Mouse (Mus musculus) monocyte, adult 2 months (primary cell): Measurements from ENCODE around the gene Ndc80.
"Not testable (repeated sequence)": the region's sequence is repeated elsewhere in the genome, so short reads cannot be mapped to it uniquely, and the experiment has no call there.

Source experiments
- DNase-seq, 2 experiments: peaks; one replicate each; pipeline ENCODE4 v3.0.0; 2022; ENCODE audit warnings: low spot score in 2 of 2, low read depth in 1 of 2

Gene Ndc80

DNA sequence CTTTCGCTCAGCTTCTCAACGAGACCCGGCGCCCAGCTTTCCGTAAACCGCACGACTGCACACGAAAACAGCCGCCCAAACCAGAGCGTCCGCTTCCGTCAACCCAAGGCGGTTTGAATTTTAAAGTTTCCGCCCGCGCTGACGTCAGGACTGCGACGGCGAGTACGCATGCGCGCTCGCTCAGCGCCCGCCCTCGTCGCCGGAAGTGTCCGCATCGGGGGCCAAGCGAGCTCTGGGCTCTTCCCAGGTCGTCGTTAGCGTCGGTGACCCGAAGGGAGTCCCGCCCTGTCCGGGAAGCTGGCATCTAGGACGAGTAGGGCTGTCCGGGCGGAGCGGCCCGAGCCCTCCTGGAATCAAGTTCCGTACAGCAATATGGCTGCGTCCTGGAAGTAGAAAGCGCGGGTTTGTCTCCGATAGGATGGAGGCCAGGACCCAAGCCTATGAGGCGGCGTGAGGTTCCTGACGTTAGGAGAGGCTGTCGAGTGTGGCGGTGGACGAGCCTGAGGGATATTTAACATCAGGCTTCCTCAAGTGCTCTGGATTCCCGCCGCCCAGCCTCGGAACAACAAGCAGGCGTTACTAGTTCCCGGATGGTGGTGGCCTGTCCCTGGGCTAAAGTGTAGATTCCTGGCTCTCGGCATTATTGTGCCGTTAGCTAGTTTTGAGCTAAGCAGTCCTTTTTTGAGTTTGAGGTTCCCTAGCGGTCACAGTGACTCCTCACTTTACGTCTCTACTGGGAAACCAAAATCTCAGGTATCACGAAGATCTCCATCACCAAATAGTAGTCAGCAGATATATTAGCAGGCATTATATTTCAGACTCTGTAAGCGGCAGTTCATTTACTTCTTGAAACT, at the start of gene Ndc80:
Gene Ndc80 (minus strand): TSS at position 147 of the 854 bp plus-strand sequence.
- peak; percentile 84 to 91 for DNase-seq

DNA sequence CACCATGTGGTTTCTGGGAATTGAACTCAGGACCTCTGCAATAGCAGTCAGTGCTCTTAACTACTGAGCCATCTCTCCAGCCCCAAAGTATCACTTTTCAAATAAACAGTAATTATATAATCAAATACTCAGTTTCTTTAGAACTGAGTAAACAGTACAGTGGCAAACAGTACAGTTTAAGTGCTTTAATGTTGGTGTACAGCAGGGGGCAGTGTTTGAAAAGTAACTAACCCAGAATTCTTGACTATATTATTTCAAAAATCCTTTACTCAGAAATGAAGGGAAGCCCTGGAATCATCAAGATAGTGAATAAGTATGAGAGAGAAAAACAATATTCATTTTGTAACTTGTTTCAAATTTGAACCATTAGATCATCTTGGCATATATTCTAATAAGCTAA, 35.0 kb upstream of the Ndc80 start:
- no peak for DNase-seq

DNA sequence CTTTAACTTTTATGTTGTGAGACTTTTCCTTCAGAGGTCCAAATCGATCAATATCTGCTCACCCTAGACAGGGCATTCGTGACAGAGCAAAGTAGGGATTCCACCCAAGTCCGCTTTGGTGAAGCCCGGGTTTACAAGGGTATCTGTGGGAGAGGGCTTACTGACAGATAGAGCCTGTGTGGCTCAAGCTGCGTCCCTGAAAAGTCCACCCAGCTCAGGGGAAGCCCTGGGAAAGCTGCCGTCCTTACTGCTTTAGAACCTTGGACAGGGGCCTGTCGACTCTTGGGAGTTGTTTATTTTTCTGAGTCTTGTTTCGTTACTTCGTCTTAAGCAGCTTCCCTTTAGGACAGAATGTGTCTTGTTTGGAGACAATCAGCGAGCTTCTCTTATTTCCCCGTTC, 26.2 kb upstream of the Ndc80 start:
- DNase-seq = no peak

DNA sequence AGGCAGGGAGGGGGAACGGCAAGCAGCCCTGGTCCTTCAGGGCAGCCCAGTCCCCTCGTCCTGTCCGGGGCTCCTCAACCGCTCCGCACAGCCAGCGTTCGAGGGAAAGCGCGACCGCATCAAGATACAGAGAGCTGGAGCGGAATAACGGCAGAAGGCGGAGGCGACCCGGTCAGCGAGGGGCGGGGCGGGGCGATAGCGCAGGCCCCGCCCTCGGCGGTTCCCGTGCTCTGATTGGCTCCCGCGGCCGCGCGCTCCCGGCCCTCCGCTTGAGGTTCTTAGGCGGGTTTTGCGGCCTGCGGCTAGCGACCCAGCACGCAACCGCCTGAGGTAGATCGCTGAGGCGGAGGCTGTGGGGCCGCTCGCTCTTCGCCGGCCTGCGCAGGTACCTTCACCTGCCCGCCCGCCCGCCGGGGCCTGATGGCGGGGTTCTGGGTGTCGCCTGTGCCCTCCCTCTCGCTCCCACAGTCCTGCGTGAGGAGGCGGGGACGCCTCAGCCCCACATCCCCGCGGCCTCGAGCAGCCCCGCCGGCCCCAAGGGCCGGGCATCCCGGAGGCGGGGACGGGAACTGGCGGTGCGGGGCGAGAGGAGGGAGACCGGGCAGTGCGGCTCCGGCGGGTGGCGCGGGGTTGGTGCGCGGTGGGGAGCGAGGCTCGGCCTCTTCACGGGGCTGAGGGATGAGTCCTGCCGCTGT, 25.2 kb upstream of the Ndc80 start, which contains the start of gene Spdya:
Gene Spdya (plus strand): TSS at position 305 of the 695 bp plus-strand sequence.
- peak in 1 of 2 experiments; percentile 43 for DNase-seq

DNA sequence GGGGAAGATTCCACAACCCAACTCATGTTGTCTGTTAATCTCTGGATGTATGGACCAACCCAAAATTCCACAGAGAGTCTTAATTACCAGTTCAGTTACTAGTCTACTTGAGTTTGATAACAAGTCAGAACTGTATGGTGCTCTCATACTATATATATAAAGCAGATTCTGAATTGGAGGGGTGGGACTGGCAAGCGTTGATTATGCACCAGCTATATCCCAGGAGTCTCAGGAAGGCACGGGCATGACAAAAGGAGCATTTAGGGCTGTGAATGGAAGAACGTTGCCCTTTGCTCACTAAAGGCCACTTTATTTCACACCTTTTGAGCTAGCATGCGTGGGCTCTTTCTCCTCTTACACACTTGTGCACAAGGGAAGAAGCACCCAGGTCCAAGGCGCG, 24.7 kb upstream of the Ndc80 start:
- DNase-seq = no peak

DNA sequence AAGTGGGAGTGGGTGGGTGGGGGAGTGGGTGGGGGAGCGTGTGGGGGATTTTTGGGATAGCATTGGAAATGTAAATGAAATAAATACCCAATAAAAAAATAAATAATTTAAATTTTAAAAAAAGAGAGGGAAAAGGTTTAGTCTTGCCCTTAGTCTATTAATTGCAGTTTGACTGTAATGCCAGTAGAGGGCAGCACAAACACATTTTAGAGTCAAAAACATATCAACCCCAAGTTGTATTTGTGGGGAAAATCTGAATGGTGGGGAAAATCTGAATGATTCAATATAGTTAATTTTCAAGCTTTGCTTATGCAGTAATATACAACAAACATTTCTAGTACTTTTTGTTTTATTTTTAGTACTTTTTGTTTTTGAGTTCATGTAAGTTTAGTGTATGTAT, 21.9 kb upstream of the Ndc80 start:
- no peak for DNase-seq

DNA sequence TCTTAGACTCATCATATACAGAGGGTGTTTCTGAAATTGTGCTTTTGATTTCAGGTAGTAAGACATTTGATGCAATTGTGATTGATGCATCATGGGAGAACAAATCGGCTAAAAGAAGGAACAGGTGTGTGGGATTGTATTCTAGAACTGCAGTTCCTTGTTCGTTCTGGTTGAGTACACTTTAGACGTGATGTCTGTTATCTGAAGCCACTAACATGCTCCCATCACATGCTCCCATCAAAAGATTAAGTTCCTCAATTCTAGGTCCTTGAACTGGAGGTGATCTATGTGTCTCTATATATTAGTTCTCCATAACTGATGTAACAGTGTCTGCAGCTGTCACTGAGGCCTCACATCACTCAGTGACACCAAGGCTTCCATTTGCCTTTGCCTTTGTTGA, 10.5 kb upstream of the Ndc80 start:
- no peak for DNase-seq

DNA sequence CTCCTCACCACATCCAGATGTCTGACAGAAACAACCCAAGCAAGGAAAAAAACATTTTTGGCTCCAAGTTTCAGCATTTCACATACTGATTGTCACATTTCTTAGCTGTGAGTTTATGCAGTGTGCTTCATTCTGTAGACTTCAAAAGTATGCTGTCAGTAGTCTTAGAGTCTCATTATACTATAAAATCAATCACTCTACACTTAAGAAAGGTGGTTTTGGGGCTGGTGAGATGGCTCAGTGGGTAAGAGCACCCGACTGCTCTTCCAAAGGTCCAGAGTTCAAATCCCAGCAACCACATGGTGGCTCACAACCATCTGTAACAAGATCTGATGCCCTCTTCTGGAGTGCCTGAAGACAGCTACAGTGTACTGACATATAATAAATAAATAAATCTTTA, 8.9 kb upstream of the Ndc80 start:
- DNase-seq = not testable (repeated sequence)

DNA sequence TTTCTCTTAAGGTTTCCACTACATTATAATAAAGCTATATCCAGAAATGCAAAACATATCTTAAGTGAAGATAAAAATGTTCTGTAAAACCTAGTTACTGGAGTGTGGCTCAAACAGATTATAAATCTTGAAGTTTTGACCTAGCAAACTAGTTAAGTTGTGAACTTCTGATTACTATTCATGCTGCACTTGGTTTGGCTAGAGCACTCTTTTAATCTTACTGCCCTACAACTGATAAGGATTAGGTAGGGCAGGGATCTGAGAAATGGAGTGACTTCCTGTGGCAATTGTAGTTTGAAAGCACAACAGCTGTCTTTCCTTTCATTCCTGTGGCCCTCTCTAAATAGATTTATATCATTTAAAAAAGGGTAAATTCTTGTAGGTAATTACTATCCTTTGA, 1.4 kb upstream of the Ndc80 start:
- DNase-seq = no peak

DNA sequence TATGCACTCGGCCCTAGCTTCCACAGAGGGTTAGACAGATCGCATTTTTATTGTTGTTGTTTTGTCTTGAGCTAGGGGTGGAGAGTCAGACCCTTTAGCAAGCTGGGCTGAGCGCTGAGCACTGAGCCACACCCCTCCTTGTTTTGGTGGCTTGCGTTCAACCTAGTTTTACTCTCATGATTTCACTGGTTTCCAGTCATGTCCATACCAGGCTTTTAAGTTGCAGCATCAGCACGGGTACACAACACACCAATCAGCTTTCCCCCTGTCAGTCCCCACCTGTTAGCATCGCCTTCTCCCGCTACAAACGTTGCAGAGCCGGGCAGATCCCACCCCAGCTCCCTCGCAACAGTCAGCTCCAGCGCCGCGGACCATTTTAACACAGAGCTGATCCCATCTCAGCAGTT, 352 bp downstream of the Ndc80 start:
- no peak for DNase-seq

DNA sequence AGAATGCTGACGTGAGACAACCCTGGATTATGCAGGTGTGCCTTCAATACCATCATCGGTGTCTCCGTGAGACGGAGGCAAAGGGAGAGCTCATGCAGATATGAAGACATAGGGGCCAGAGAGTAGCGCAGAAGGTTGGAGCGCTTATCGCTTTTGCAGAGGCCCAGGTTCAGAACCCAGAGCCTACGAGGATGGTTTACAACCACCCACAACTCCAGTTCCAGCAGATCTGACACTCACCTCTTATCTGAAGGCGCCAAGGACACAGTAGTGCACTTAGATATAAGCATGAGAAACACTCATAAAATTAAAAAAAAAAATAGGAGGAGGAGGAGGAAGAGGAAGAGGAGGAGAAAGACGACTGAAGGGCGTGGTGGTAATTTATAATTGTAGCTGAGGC, 16.4 kb downstream of the Ndc80 start:
- no peak for DNase-seq

DNA sequence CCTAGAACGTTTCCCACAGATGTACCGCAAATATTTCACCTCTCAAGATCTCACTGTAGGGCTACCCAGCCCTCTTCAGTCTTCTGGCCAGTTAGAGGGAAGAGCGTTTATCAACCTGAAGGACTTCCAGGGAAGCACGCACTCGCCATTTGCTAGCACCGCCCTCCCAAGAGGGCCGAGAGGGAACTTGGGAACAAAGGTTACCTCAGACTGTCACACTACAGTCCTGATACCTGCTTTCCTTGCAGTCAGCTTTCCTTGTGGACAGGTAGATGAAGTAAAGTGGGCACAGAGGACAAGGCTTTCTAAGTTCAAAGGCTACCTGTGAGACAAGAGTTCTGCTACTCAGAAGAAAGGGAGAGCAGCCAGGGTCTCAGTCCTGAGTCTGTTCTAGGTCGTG, 19.8 kb downstream of the Ndc80 start:
- no peak for DNase-seq

DNA sequence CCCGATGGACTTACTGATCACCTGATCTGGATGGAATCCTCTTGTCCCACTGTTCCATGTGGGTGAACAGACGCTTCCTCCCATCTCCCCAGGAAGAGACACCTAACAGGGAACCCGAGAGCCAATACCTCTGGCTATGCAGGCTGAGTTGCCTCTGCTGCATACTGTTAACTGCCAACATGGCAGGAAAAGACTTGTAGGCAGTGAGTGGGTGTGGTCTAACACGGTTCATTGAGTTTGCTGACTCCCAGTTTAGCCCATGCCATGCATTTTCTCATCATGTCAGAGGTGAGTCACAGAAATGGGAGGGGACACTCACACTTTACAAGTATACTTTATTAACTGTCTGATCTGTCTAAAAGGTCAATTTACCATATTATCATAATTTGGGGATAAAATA, 30.9 kb downstream of the Ndc80 start:
- no peak for DNase-seq

DNA sequence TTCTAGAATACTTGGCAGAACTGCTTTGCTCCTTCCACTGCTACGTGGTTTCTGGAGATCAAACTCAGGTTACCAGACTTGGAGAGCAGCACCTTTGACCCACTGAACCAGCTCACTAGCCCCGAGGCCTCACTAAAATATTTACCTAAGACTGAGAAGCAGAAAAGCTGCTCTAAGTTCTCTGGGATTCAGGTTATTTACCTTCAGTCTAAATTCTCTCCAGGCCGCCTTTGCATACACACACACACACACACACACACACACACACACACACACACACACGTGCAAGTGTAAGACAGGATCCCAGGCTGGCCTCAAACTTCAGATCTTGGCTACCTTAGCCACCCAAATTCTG, 35.3 kb downstream of the Ndc80 start:
- no peak for DNase-seq

DNA sequence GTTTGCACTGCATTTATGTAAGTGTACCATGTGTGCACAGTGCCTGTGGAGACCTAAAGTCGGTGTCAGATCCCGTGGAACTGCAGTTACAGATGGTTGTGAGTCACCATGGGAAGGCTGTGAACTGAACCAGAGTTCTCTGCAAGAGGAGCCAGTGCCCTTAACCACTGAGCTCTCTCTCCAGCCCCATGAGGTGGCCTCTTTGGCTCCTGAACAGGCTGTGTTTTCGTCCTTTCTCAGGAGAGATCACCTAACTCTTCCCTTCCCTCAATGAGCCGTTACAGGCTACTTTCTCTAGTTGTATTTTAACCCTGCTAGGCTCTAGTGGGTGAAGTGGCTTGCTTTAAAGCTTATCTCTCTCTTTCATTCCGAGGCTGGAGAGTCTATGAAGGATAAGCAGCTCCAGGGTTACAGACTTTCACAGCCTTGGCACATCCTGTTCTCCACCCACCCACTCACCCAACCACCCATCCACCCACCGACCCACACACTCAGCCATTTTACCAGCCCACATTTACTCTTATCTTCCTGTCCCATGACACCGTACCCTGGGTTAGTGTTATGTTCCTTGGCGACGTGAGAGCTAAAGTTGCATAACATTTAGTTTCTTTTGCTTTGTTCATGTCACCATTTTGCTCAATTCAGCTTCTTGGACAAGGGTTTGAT, 35.9 kb downstream of the Ndc80 start:
- DNase-seq = no peak

DNA sequence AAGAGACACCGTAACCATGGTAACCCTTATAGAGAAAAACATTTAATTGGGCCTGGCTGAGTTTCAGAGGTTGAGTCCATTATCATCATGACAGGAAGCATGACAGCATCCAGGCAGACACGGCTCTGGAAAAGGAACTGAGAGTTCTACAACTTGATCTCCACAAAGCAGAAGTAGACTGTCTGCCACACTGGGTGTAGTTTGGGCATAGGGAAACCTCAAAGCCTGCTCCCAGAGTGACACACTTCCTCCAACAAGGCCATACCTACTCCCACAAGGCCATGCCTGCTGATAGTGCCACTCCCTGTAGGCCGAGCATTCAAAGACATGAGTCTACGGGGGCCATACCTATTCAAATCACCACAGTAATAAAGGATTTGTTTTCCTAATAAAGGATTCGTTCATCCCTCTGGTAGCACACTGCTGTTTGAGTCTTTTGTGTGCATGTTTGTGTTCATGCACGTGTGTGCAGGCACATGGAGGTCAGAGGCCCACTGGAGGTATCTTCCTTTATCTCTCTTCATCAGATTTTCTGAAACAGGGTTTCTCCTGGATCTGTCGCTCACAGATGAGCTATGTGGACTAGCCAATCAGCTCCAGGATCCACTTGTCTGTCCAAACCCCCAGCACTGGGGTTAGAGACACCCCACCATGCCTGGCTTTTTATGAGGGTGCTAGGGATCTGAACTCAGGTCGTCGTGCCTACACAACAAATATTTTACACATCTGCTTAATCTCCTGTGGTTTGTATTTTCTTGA, 36.8 kb downstream of the Ndc80 start:
- peak; percentile 67 to 82 for DNase-seq

DNA sequence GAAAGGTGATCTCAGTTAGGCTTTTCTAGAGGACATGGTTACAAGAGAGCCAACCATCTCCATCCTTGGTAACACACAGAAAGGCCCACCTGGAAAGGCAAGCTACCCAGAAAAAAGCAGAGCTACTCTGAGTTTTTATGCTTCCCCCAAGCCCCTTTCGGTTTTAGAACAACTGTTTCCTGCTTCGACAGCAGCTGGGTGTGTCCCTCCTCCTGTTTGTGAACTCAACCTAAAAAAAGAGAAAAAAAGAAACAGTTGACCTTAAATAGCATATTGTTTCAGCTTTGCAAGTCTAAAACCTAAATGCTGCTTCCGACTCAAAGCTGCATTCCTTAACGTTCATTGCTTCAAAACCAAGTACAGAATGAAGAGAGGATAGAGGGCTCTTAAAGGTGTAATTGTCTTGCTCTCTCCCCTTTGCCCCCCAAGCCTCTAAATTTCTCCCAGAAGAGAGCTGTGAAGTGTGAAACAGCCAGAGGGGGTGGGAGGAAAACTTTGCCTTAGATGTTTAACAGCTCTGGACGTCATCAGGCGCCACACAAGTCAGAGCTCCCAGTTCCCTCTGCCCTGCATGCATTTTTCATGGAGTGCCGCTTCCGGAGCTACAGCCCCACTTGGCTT, 40.3 kb downstream of the Ndc80 start:
- DNase-seq = no peak

DNA sequence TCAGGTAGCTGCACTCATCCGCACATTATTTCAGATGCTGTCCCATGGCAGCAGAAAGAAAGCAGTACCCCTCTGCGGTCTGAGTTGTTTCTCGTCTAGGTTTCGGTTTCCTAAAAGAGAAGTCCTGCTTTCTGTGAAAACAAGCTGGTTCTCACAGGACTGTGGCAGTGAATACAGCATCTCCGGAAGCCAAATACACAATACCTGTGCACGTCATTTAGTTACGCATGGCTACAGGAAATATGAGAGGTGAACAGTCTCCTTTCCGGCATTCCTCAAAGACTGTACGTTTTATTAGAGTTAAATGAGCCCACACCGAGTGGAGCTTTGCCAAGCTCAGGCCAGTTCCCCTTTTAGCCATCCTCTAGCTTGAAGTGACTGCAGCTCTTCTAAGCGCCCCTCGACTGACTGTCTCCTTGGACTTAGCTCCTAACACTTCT, 40.8 kb downstream of the Ndc80 start:
- peak; percentile 33 to 68 for DNase-seq

DNA sequence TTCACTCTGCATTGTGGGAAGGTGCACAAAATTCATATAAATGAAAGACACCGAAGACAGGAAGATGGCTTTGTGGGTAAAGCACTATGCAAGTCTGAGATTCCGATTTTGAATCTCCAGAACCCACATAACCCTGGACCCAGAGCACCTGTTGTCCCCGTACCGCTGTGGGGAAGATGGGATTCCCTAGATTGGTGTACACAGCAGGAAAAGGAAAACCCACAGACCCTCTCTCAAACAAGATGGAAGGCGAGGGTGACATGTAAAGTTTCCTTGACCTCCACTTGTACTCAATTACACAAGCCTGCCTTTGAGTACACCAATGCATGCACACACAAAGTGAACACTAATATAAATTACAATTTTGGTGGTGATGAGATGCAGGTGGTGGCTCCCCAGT, 41.9 kb downstream of the Ndc80 start:
- no peak for DNase-seq

DNA sequence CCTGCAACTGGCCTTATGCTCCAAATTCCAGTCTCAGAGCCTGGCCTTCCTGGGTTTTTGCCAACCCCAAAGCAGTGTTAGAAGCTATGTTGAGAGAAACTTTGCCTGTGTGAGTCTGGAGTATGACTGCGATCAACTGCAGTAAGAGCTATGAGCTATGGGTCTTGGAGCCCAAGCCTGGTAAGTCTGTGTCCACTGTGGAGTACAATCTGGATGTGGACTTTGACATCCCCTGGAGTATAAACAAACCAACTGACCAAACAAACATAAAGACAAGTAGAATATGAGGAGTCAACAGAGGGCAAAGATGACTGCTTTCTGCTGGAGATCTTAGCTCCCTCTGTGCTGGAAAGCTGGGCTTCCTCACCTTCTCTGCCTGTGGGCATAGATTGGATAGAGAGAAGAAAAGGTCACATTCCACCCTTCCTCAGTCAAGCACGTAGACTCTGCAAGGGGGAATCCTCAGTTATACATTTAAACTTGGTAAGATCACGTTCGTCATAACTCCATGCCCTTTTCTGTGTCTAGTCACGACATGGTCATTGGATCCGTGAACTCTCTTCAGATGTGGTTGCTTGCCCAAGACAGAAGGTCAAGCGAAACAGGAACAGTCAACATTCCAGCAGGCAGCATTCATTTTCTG, 43.1 kb downstream of the Ndc80 start:
- DNase-seq = no peak
